8 mouse cellular contexts compared by ENCODE assay signal in the genomic region with DNA sequence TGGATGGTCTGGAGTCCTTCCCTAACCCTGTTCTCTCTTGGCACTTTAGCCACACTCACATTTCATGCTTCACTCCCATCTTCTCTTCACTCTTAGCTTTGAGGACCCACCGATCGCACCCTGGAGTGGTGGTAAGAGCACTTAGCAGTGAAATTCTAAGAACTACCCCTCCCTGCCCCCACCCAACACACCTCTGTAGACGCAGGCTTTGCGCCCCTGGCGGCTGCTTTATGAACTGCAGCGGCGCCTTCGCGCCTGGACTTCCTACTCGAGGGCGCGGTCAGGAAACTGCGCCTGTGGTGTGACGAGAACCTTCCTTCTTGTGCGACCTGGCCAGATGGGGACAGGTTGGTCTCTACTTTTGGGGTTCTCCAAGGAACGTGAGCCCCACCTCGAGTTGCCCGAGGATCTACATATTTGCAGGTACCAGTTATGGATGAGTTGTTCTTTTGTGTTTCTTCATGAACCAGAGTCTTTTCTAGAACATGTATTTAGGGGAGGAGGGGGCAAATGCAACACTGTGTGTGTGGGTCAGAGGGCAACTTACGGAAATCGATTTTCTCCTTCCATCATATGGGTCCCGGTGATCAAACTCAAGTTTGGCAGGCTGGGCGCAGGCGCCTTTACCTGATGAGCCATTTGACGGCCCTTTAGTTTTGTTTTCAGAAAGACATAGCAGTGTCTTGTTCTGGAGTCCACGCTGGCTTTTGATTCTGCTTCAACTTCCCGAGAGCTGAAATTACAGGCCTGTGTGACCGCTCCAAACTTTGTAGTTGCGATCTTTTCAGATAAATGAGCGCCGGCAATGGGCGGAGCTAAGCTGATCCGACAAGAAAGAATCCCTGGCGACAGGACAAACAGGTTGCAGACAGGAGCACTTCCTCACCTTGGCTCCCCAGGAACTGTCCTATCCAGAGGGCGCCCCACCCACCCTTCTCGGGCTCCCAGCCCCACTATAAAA. TPM values are rescaled to one million over a fixed set of nuclear protein-coding genes. Genes with fewer than 3 reads are reported as not detected.
A peak's percentile ranks its signal among the peaks of the same experiment; 100 is the strongest.
DNase-seq lines count a peak whose midpoint lies in the region; ATAC-seq and TF ChIP-seq lines count a peak whose summit lies in the region.

TSS of gene Slc52a3 (plus strand) at position 283 of the 961 bp plus-strand sequence.

- H3K4me1 ChIP-seq in bone marrow, adult 2 months (ENCODE audit: control insufficient read depth, insufficient read depth, low read length): no peaks in the 10 kb centered on the region; the same call in 1 of the 2 replicates
- H3K4me1 ChIP-seq in embryonic facial prominence, embryonic 15.5 days: peaks cover 21% of the 10 kb centered on the region; the same call in 1 of the 2 replicates
- H3K4me1 ChIP-seq in kidney, embryonic 15.5 days: peaks cover 64% of the 10 kb centered on the region
- no peaks in the 10 kb centered on the region; the same call in 1 of the 2 replicates for H3K4me1 ChIP-seq in stomach, embryonic 14.5 days (ENCODE audit: control insufficient read depth, insufficient read depth, low read length)

- WGBS in bone marrow, adult 2 months: 14% methylated on average over 35 of the region's 35 CpGs
- 6% methylated on average over 35 of the region's 35 CpGs for WGBS in embryonic facial prominence, embryonic 15.5 days
- 8% methylated on average over 35 of the region's 35 CpGs for WGBS in kidney, embryonic 15.5 days
- WGBS in stomach, embryonic 14.5 days: 8% methylated on average over 35 of the region's 35 CpGs

- TF ChIP-seq POLR2A in bone marrow, adult 2 months (IDR thresholded peaks at IDR 0.05; ENCODE audit: borderline replicate concordance, control insufficient read depth, low read depth, low read length): no peak

- peaks cover 53% of the 10 kb centered on the region for H3K27me3 ChIP-seq in embryonic facial prominence, embryonic 15.5 days
- peaks cover 63% of the 10 kb centered on the region for H3K27me3 ChIP-seq in kidney, embryonic 15.5 days
- H3K27me3 ChIP-seq in stomach, embryonic 14.5 days (ENCODE audit: control insufficient read depth, insufficient read depth, low read length): no peaks in the 10 kb centered on the region

- peak; percentile 57 for DNase-seq in 416B (ENCODE audit: low read depth)
- DNase-seq in heart, adult 9 months (ENCODE audit: low spot score in 2 of 2): peak; percentile 73 to 88
- DNase-seq in liver: peak; percentile 90
- peak; percentile 86 to 89 for DNase-seq in natural killer cell, adult 2 months (ENCODE audit: low spot score in 2 of 2)

- peak within 1 kb of the TSS; percentile 39 for H3K4me2 ChIP-seq in embryonic facial prominence, embryonic 15.5 days (replicated peaks)
- H3K4me2 ChIP-seq in kidney, embryonic 15.5 days: peak within 1 kb of the TSS; percentile 51
- H3K4me2 ChIP-seq in stomach, embryonic 14.5 days (replicated peaks; ENCODE audit: low read depth, low read length): peak within 1 kb of the TSS; percentile 25; the same call in 1 of the 2 replicates

- no peak within 1 kb of the TSS for H3K27ac ChIP-seq in bone marrow, adult 2 months (ENCODE audit: control insufficient read depth, insufficient read depth, low read depth, low read length, poor library complexity)
- H3K27ac ChIP-seq in embryonic facial prominence, embryonic 15.5 days (replicated peaks): no peak within 1 kb of the TSS
- no peak within 1 kb of the TSS for H3K27ac ChIP-seq in kidney, embryonic 15.5 days
- H3K27ac ChIP-seq in stomach, embryonic 14.5 days (ENCODE audit: low read length): no peak within 1 kb of the TSS

- TF ChIP-seq CTCF in bone marrow, adult 2 months (IDR thresholded peaks at IDR 0.05; ENCODE audit: control insufficient read depth, insufficient read depth, low read length): peak; percentile 83

- no peaks in the 10 kb centered on the region for H3K36me3 ChIP-seq in embryonic facial prominence, embryonic 15.5 days
- H3K36me3 ChIP-seq in kidney, embryonic 15.5 days: no peaks in the 10 kb centered on the region
- H3K36me3 ChIP-seq in stomach, embryonic 14.5 days (ENCODE audit: control insufficient read depth, insufficient read depth, low read length): no peaks in the 10 kb centered on the region

- H3K9me3 ChIP-seq in embryonic facial prominence, embryonic 15.5 days (replicated peaks): no peaks in the 10 kb centered on the region
- no peaks in the 10 kb centered on the region for H3K9me3 ChIP-seq in kidney, embryonic 15.5 days (replicated peaks)
- no peaks in the 10 kb centered on the region for H3K9me3 ChIP-seq in stomach, embryonic 14.5 days (ENCODE audit: control insufficient read depth, low read depth, low read length)

- ATAC-seq in embryonic facial prominence, embryonic 15.5 days (ENCODE audit: insufficient number of reproducible peaks, low FRiP score, low TSS enrichment, low read depth): no peak
- ATAC-seq in kidney, embryonic 15.5 days (replicated peaks; ENCODE audit: low FRiP score): no peak; the same call in 1 of the 2 replicates
- ATAC-seq in stomach, embryonic 14.5 days (ENCODE audit: insufficient number of reproducible peaks, insufficient read depth, low FRiP score, low read depth): peak; percentile 68; the same call in 1 of the 2 replicates

- no peak within 1 kb of the TSS for H3K9ac ChIP-seq in embryonic facial prominence, embryonic 15.5 days
- H3K9ac ChIP-seq in kidney, embryonic 15.5 days: no peak within 1 kb of the TSS
- no peak within 1 kb of the TSS for H3K9ac ChIP-seq in stomach, embryonic 14.5 days (replicated peaks; ENCODE audit: low read depth, low read length)

- H3K4me3 ChIP-seq in bone marrow, adult 2 months (replicated peaks; ENCODE audit: control insufficient read depth, low read depth, low read length): peak within 1 kb of the TSS; percentile 29
- H3K4me3 ChIP-seq in embryonic facial prominence, embryonic 15.5 days (replicated peaks): peak within 1 kb of the TSS; percentile 24
- peak within 1 kb of the TSS; percentile 32 for H3K4me3 ChIP-seq in kidney, embryonic 15.5 days (replicated peaks)
- peak within 1 kb of the TSS; percentile 4; the same call in 1 of the 2 replicates for H3K4me3 ChIP-seq in stomach, embryonic 14.5 days (ENCODE audit: low read depth, low read length)

RNA-seq across cellular contexts. Expression of gene Slc52a3, which starts in this region (rescaled TPM):
- 0.77 and 2.6 TPM in 2 replicates for polyA plus RNA-seq in bone marrow, adult 2 months (2011; ENCODE audit: insufficient read depth, insufficient read length, low replicate concordance, missing spikeins)
- 5.9 and 6.3 TPM in 2 replicates for polyA plus RNA-seq in embryonic facial prominence, embryonic 15.5 days (2015; fragmentation: Nextera tagmentation; extraction: Ambion mirVana)
- 13.3 and 16.3 TPM in 2 replicates for polyA plus RNA-seq in kidney, embryonic 15.5 days (2015; fragmentation: Nextera tagmentation; extraction: Ambion mirVana)
- polyA plus RNA-seq in stomach, embryonic 14.5 days (2014; fragmentation: Nextera tagmentation; extraction: Ambion mirVana): 2.9 and 3.6 TPM in 2 replicates
